Mouse (Mus musculus) neural tube, embryonic 14.5 days (tissue): ENCODE measurements at regions not wholly inside any gene's neighbourhood (a gene's known extent, or its start where the extent isn't known, plus 50 kb on each side); places are given as distances from the start of the nearest gene placed in this dataset.
A peak's percentile ranks its signal among the peaks of the same experiment; 100 is the strongest.

Source experiments
- ATAC-seq: fragments of 200-750 bp; cut with Nextera tagmentation; 2 replicates; pipeline ENCODE4 v1.8.0; 2017; ENCODE audit warnings: low read depth, mild to moderate bottlenecking, moderate TSS enrichment, moderate library complexity
- H3K27ac ChIP-seq: fragments of 300-500 bp; sonication (generic); 2 replicates; pipeline ENCODE4 v1.5.1; 2014; ENCODE audit warnings: low read depth, mild to moderate bottlenecking, control low read depth, low read length, moderate library complexity, mixed read lengths
- H3K27me3 ChIP-seq: fragments of 300-500 bp; sonication (generic); 2 replicates; pipeline ENCODE4 v1.6.1; 2014; ENCODE audit warnings: low read length; ENCODE audit not compliant: control insufficient read depth, insufficient read depth
- H3K36me3 ChIP-seq: fragments of 300-500 bp; sonication (generic); 2 replicates; pipeline ENCODE4 v1.6.1; 2014; ENCODE audit warnings: low read length, mixed read lengths; ENCODE audit not compliant: control insufficient read depth, insufficient read depth
- H3K4me1 ChIP-seq: fragments of 300-500 bp; sonication (generic); 2 replicates; pipeline ENCODE4 v1.6.1; 2014; ENCODE audit warnings: low read length; ENCODE audit not compliant: control insufficient read depth, insufficient read depth
- H3K4me2 ChIP-seq: fragments of 300-500 bp; sonication (generic); 2 replicates; pipeline ENCODE4 v1.6.1; 2014; ENCODE audit warnings: mild to moderate bottlenecking, low read depth, low read length, control low read depth
- H3K4me3 ChIP-seq: fragments of 300-500 bp; sonication (generic); 2 replicates; pipeline ENCODE4 v1.5.1; 2014; ENCODE audit warnings: low read depth, low read length, control low read depth, mixed read lengths
- H3K9ac ChIP-seq: fragments of 300-500 bp; sonication (generic); replicated peaks from 2 replicates; pipeline ENCODE4 v1.6.1; 2014; ENCODE audit warnings: low read depth, mild to moderate bottlenecking, control low read depth, low read length, mixed read lengths
- H3K9me3 ChIP-seq: fragments of 300-500 bp; sonication (generic); 2 replicates; pipeline ENCODE4 v1.6.1; 2016; ENCODE audit warnings: low read length; ENCODE audit not compliant: control insufficient read depth
- WGBS: fragments of 180-500 bp; shearing (Covaris S2); extraction: QIAGEN DNeasy Blood & Tissue Kit; methylation state at CpG from one replicate; pipeline ENCODE4 v1.1.7; 2014; 5-methylcytosine and 5-hydroxymethylcytosine counted together

- no peaks in the 10 kb centered on the region for H3K36me3 ChIP-seq
- no peaks in the 10 kb centered on the region for H3K27me3 ChIP-seq
- no peaks in the 10 kb centered on the region for H3K9me3 ChIP-seq
- H3K4me2 ChIP-seq: no peak overlapping the region
- H3K4me3 ChIP-seq: no peak overlapping the region
- no peak overlapping the region for H3K9ac ChIP-seq
- ATAC-seq: no peak
- 80% methylated on average over 2 of the region's 2 CpGs for WGBS
- no peak overlapping the region for H3K27ac ChIP-seq
- H3K4me1 ChIP-seq: no peaks in the 10 kb centered on the region
Observed at GRCm38 (mm10) chr8:91884862-91885261, 83.0 kb upstream of the Irx3 start.

- no peaks in the 10 kb centered on the region for H3K36me3 ChIP-seq
- no peak overlapping the region for H3K4me2 ChIP-seq
- H3K9me3 ChIP-seq: no peaks in the 10 kb centered on the region
- WGBS: 37% methylated on average over 3 of the region's 3 CpGs
- H3K4me1 ChIP-seq: no peaks in the 10 kb centered on the region
- no peak overlapping the region for H3K27ac ChIP-seq
- ATAC-seq: no peak
- H3K4me3 ChIP-seq: no peak overlapping the region
- no peaks in the 10 kb centered on the region for H3K27me3 ChIP-seq
- H3K9ac ChIP-seq: no peak overlapping the region
Observed at GRCm38 (mm10) chr8:91884325-91884724, 82.5 kb upstream of the Irx3 start.

- ATAC-seq: no peak
- no peak overlapping the region for H3K4me3 ChIP-seq
- H3K27ac ChIP-seq: no peak overlapping the region
- H3K36me3 ChIP-seq: no peaks in the 10 kb centered on the region
- H3K4me1 ChIP-seq: no peaks in the 10 kb centered on the region
- no peaks in the 10 kb centered on the region for H3K9me3 ChIP-seq
- H3K27me3 ChIP-seq: no peaks in the 10 kb centered on the region
- H3K9ac ChIP-seq: no peak overlapping the region
- WGBS: 56% methylated on average over 4 of the region's 4 CpGs
- no peak overlapping the region for H3K4me2 ChIP-seq
Observed at GRCm38 (mm10) chr8:91883012-91883411, 81.1 kb upstream of the Irx3 start.

- Histone ChIP-seq H3K4me2 (no peak overlapping the region), H3K27me3 (peaks cover 6% of the 10 kb centered on the region; the same call in 1 of the 2 replicates), H3K4me3 (no peak overlapping the region), H3K4me1 (no peaks in the 10 kb centered on the region; the same call in 1 of the 2 replicates), H3K9me3 (no peaks in the 10 kb centered on the region), H3K27ac (no peak overlapping the region), H3K36me3 (no peaks in the 10 kb centered on the region), H3K9ac (no peak overlapping the region)
- 91% methylated on average over 5 of the region's 5 CpGs for WGBS
- no peak for ATAC-seq
Observed at GRCm38 (mm10) chr8:91878886-91879285, 77.0 kb upstream of the Irx3 start.

- H3K27me3 ChIP-seq: peaks cover 8% of the 10 kb centered on the region; the same call in 1 of the 2 replicates
- no peak overlapping the region for H3K4me2 ChIP-seq
- no peaks in the 10 kb centered on the region for H3K36me3 ChIP-seq
- 7% methylated on average over 15 of the region's 15 CpGs for WGBS
- no peak for ATAC-seq
- H3K9me3 ChIP-seq: no peaks in the 10 kb centered on the region
- no peak overlapping the region for H3K4me3 ChIP-seq
- H3K27ac ChIP-seq: no peak overlapping the region
- H3K9ac ChIP-seq: no peak overlapping the region
- peaks cover 10% of the 10 kb centered on the region for H3K4me1 ChIP-seq
Observed at GRCm38 (mm10) chr8:91876161-91876560, 74.3 kb upstream of the Irx3 start.

GRCm38 (mm10) chr8:91873232-91873631 lies 71.4 kb upstream of the Irx3 start:
- ATAC-seq: no peak
- no peaks in the 10 kb centered on the region for H3K36me3 ChIP-seq
- no peaks in the 10 kb centered on the region for H3K9me3 ChIP-seq
- H3K9ac ChIP-seq: no peak overlapping the region
- no peak overlapping the region for H3K4me2 ChIP-seq
- no peak overlapping the region for H3K4me3 ChIP-seq
- H3K27me3 ChIP-seq: peaks cover 11% of the 10 kb centered on the region; the same call in 1 of the 2 replicates
- peaks cover 10% of the 10 kb centered on the region for H3K4me1 ChIP-seq
- no peak overlapping the region for H3K27ac ChIP-seq
- 50% methylated on average over 5 of the region's 5 CpGs for WGBS

GRCm38 (mm10) chr8:91872278-91873115 lies 70.6 kb upstream of the Irx3 start:
- peaks cover 11% of the 10 kb centered on the region; the same call in 1 of the 2 replicates for H3K27me3 ChIP-seq
- WGBS: 4% methylated on average over 29 of the region's 29 CpGs
- no peak overlapping the region for H3K9ac ChIP-seq
- peak; percentile 77 for ATAC-seq
- H3K27ac ChIP-seq: no peak overlapping the region
- H3K4me3 ChIP-seq: 0 out of 2 replicates have a peak overlapping the region, but pooled peaks have one; percentile 7
- H3K4me1 ChIP-seq: peaks cover 10% of the 10 kb centered on the region
- peak overlapping the region; percentile 46 for H3K4me2 ChIP-seq
- no peaks in the 10 kb centered on the region for H3K36me3 ChIP-seq
- H3K9me3 ChIP-seq: no peaks in the 10 kb centered on the region

GRCm38 (mm10) chr8:91867069-91867468 lies 65.2 kb upstream of the Irx3 start:
- H3K4me2 ChIP-seq: no peak overlapping the region
- H3K9ac ChIP-seq: no peak overlapping the region
- peaks cover 5% of the 10 kb centered on the region for H3K4me1 ChIP-seq
- no peak overlapping the region for H3K27ac ChIP-seq
- peaks cover 5% of the 10 kb centered on the region; the same call in 1 of the 2 replicates for H3K27me3 ChIP-seq
- no peak for ATAC-seq
- 6% methylated on average over 7 of the region's 7 CpGs for WGBS
- H3K9me3 ChIP-seq: no peaks in the 10 kb centered on the region
- no peak overlapping the region for H3K4me3 ChIP-seq
- no peaks in the 10 kb centered on the region for H3K36me3 ChIP-seq

- no peaks in the 10 kb centered on the region for H3K36me3 ChIP-seq
- H3K9ac ChIP-seq: no peak overlapping the region
- no peak overlapping the region for H3K27ac ChIP-seq
- ATAC-seq: no peak
- no peak overlapping the region for H3K4me2 ChIP-seq
- no peaks in the 10 kb centered on the region for H3K9me3 ChIP-seq
- peaks cover 3% of the 10 kb centered on the region; the same call in 1 of the 2 replicates for H3K4me1 ChIP-seq
- no peak overlapping the region for H3K4me3 ChIP-seq
- 15% methylated on average over 7 of the region's 7 CpGs for WGBS
- H3K27me3 ChIP-seq: peaks cover 3% of the 10 kb centered on the region; the same call in 1 of the 2 replicates
Observed at GRCm38 (mm10) chr8:91866076-91866475, 64.2 kb upstream of the Irx3 start.
